Mouse (Mus musculus): ENCODE data around the gene Tmpo.

- TF ChIP-seq CTCF (IDR thresholded peaks at IDR 0.05) (no peak), POLR2A (IDR thresholded peaks at IDR 0.05; ENCODE audit: insufficient read depth, low read depth, low read length) (no peak)
Measured at GRCm38 (mm10) chr10:91135302-91135972, 45.7 kb downstream of the Tmpo start.
